Mouse (Mus musculus): ENCODE data around the gene Acacb.

The Acacb gene

DNA sequence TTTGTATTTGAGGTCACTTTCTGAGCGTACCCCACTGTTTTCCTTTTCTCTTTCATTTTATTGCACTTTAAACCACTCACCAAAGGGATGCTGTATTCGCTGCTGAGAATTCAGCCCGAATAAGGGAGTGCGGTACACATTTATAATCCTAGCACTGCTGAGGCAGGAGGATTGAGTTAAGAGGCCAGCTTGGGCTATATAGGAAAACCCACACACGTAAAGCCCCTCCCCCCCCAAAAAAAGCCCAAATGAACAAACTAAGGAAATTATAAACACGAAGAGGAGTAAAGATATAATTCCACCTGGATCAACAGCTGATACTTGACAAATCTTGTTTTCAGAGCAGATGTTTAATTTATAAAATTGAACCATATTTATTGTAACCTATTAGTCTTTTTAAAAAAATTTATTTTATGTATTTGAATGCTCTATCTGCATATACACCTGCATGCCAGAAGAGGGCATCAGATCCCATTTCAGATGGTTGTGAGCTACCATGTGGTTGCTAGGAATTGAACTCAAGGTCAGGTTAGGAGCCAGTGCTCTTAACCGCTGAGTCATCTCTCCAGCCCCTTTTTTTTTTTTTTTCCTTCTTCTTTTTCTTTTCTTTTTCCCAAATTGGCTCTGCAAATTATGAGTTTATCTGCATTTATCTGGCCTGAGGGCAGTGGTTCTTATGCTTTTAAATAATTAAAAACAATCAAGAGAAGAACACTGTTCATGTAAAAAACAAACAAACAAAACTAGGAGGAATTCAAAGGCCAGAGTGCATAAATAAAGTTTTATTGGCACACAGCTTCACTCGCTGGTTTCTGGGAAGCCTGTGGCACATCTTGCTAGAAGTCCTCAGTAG is 30.4 kb downstream of the Acacb start:
- DNase-seq = no peak

DNA sequence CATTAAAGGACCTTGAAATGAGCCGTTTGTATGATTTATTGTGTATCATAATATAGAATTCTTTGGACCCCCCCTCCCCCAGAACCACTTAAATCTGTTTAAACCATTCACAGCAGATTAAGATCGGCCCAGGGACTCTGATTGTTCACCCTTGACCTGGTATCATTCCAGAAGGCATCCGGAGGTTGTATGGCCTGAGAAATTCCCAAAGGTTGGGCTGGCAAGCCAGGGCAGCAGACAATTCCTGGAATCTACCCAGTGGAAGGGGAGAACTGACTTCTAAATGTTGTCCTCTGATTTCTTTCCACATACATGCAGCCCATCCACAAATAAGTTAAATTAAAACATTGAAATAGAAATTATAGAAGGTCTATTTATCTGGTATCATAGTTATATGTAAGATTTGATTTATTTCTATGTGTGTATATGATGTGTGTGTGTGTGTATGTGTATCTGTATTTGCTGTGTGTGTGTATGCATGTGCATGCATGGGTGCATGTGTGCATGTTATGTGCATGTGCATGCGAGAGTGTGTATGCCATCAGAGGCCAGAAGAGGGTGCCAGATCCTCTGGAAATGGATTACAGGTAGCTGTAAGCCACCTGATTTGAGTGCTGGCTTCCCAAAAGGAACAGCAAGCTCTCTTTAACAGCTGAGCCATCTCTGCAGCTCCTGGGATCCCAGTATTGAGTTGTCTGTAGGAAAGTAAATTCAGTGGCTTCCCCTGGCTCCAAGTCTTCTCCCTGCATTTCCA is 31.8 kb downstream of the Acacb start:
- no peak for DNase-seq

DNA sequence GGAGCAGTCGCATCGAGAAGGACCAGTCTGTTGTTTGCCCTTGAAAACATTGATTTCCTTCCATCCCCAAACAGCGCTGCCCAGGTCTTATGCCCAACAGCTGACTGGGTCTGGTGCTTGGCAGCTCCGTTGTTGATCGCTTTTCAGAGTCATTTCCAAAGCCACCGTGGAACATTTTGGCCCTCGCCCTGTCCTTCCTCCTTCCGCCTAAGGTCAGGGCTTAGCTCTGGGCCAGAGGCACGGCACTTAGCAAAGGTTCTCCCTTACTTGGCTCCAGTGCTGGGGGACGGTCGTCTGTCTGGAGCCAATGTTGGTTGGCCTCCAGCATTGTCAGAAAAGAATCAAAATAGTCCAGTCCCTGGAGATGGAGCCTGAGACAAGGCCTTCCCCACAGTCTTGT is 33.2 kb downstream of the Acacb start:
- DNase-seq = no peak

DNA sequence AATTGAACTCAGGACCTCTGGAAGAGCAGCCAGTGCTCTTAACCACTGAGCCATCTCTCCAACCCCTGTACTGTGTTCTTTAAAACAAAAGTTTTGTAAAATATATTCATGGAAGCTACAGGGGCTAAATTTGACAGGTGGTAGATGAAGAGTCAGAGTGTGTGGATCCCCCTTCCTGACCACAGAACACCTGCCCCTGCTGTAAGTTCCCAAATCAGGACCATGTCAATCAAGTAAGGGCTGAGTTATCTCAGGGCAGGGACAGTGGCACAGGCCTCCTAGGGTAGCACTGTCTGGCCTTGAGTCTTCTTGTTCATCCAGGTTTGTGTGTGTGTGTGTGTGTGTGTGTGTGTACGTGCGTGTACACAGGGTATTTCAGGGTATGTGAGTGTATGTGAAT is 37.2 kb downstream of the Acacb start:
- DNase-seq = no peak

DNA sequence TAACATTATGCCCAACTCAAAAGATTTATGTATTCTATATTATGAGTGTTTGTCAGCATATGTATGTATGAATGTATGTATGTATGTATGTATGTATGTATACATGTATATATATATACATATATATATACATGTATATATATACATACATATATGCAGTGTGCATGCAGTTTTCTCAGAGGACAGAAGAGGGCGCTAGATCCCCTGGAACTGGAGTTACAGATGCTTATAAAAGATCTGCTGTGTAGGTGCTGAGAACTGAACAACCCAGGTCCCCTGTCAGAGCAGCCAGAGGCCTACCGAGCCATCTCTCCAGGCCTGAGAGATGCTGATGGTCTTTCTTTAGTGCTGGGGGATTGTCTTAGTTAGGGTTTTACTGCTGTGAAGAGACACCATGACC is 40.8 kb downstream of the Acacb start:
- no peak for DNase-seq

DNA sequence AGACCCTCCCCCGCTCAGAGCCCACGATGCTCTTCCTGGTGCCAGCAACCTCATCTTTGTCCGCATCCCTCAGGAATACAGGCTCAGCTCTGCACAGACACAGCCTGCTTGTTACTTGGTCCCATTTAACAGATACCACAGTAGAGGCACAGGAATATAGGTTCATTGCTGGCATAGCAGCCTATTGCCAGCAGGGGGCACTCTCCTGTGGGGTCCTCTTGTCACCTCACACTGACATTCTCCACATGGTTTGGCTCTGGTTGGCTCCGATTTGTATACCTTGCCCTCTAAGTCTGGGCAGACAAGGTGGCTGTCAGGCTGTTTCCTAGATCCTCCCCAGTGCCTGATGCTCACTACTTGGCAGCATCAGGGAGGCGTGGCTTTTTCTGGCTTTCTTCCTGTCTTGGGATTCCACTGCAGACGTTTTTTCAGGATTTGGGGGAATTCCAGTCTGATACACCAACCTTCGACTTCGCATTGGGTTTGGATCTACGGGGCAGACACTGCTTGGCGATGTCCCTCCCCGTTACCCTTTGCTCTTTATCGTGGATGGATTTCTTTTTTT is 42.6 kb downstream of the Acacb start:
- peak; percentile 20 to 33 for DNase-seq

DNA sequence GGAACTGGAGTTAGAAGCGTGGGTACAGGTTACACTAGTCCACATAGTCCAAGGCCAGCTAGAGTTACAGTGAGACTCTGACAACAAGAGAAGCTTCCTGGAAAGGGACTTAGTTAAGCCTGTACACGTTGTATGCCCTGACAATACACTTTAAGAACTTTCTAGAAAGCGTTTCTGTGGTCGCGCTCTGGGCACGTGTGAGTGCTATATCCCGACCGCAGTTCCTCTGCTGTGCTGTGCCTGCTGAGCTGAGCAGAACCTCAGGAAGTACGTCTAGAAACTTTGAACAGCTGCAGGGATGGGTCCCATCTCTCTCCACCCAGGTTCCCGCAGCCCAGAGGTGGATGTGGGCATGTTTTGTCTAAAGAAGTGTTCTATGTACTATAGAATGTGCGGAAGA is 47.8 kb downstream of the Acacb start:
- DNase-seq = no peak

DNA sequence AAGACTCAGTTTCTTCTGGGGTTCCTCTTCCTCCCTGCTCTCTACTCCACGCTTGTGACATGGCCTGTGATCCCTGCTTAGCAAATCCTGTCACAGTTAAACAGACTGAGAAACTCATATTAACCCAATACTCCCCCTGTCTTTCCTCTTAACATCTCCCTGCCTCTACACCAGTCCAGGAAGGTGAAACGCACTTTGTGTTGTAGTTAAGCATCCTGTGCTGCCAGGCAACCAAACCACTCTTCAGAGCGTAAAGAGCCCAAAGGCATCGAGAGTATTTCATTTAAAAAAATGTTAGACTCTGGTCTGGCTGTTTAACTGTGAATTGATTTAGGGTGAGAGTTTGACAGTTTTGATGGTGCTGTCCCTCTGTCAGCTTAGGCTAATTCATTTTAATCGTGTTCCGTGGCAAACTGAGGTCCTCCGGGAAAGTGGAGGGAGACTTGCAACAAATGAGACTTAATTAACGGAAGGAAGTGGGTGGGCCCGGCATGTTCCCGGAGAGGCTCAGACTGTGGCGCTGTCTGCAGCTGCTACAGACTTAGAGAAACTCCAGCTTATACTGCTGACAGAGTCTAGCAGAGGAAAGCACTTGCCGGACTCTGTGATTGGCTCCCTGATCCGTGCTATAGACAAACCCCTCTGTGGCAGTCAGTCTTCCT is 52.9 kb downstream of the Acacb start:
- no peak for DNase-seq

DNA sequence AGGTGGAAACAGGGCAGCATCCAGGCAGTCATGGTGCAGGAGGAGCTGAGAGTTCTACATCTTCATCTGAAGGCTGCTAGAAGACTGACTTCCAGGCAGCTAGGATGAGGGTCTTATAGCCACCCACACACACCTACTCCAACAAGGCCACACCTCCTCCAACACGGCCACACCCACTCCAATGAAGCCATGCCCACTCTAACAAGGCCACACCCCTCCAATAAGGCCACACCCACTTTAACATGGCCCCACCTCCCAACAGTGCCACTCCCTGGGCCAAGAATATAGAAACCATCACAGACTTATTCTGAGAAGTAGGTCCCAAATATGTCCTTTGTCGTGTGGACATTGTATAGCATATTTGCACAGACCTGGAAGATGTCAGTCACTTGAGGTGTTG is 59.8 kb downstream of the Acacb start:
- no peak for DNase-seq

DNA sequence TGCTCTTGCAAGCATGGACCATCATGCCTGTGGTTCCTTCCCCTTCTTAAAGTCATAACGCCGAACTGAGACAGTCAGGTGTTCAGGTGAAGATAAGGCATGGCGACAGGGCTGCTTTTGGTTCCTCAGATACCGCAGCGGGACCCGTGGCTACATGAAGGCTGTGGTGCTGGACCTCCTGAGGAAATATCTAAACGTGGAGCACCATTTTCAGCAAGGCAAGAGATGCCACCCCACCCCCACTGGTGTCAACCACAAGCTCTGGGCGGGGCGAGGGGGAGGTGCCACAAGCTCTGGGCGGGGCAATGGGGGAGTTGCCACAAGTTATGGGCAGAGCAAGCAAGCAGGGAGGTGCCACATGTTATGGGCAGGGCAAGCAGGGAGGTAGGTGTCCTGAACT is 66.8 kb downstream of the Acacb start:
- no peak for DNase-seq

DNA sequence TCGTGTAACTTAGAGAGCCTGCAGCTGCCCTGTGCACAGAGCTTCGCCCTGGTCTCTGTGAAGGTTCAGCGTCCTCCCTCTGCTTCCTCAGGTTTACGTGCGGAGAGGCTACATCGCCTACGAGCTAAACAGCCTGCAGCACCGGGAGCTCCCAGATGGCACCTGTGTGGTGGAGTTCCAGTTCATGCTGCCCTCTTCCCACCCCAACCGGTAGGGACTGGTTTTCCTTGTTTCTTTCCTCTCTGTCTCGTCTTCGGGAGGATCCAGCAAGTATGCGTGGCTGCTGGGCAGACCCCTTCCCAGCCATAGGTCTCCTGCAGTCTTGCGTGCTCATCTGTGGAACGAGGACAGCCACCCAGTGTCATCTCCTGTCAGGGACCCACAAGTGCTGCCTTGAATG is 72.4 kb downstream of the Acacb start:
- DNase-seq = no peak

DNA sequence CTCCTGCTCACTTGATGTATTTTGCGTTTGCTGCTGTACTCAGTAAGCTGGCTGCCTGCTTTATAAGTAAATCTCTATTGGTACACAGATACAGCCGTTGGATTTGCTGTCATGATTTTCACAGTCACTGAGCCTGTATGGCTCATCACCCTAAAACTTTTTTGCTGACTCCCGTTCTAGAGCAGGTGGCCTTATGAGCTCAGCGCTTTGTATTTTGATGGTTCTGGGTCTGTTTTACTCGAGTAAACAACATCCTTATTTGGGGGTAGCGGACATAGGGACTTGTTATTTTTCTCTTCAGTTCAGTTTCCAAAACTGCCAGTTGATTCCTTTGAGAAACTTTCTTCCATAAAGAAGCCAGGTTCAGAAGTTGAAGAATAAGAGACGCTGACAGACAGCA is 79.7 kb downstream of the Acacb start:
- DNase-seq = peak in 1 of 2 experiments; percentile 32

DNA sequence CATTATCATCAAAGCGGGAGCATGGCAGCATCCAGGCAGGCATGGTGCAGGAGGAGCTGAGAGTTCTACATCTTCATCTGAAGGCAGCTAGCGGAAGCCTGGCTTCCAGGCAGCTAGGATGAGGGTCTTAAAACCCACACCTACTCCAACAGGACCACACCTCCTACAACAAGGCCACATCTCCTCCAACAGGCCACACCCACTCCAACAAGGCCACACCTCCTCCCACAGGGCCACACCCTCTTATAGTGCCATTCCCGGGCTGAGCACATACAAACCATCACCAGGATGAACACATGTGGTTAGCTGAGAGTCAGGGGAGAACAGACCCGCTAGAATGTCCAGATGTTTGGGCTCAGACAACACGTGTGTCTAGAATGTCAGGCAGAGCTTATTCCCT is 82.6 kb downstream of the Acacb start:
- DNase-seq = no peak

DNA sequence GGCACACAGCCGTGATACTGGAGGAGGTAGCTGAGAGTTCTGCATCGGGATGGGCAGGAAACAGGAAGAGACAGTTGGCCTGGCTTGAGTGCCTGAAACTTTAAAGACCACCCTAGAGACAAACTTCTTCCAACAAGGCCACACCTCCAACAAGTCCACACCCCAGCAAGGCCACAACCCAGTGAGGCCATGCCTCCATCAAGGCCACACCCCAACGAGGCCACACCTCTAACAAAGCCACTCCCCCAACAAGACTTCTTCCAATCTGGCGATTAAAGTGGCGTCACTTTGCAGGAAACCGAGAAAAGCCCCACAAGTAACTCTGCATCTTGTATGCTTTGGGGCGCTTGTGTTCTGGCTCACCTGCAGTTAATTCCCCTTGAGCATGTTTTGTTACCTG is 92.6 kb downstream of the Acacb start:
- no peak for DNase-seq

DNA sequence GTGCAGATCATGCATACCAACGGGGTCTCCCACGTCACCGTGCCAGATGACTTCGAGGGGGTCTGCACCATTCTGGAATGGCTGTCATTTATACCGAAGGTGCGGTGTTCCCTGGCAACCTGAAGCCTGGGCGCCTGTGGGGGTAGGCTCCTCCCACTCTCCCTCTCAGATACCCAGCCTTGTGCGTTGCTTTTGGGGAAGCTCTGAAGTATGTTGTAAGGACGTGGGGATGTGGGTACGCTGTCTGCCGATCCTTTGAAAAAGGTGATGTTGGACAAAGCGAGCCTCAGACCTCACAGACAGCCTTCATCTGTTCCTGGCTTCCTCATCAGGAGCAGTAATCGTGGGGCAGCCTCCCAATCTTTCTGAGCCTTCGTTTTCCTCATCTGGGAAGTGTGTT is 93.4 kb downstream of the Acacb start:
- no peak for DNase-seq

DNA sequence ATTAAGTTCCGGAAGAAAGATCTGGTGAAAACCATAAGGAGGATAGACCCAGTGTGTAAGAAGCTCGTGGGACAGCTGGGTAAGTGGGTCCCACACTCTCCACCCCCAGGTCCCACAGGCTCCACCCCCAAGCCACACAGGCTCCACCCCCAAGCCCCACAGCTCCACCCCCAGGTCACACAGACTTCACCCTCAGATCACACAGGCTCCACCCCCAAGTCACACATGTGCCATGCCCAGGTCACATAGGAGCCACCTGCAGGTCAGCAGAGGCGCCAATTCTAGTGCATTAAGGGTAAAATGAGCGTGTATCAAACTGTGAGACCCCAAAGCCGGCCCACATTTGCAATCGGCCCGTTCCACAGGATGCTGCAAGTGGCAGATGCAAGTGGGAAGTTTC is 100.1 kb downstream of the Acacb start:
- DNase-seq = no peak

DNA sequence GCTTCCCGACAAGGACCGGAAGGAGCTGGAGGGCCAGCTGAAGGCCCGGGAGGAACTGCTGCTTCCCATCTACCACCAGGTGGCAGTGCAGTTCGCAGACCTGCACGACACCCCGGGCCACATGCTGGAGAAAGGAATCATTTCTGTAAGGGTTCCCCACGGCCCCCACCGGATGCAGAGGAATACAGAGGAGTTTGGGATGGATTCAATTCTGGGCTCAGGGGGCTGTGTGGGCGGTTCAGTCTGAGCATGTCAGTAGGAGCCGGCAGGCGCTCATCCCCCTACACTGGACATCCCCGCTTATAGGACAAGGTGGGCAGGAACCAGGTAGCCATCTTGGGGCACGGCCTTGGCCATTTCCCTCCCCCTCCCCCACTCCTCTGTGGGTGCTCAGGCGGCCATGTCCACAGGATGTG is 101.8 kb downstream of the Acacb start:
- DNase-seq = peak; percentile 93

DNA sequence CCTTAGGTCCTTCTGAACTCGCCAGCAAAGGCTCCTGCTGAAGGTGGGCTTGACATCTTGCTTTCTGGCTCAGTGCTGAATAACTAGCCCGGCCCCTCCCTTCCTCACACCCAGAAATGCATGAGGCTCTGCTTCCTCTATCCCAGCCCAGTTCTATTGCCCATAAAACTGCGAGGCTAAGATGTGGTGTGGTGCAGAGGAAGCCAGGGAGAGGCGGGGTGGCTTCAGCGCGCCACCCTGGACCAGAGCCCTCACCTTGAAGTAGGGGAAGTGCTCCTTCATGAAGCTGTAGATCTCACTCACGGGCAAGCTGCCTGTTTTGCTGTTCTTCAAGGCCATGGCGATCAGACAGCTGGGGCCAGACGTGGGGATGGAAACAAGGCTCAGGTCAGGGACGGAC is 113.2 kb downstream of the Acacb start:
- no peak for DNase-seq

DNA sequence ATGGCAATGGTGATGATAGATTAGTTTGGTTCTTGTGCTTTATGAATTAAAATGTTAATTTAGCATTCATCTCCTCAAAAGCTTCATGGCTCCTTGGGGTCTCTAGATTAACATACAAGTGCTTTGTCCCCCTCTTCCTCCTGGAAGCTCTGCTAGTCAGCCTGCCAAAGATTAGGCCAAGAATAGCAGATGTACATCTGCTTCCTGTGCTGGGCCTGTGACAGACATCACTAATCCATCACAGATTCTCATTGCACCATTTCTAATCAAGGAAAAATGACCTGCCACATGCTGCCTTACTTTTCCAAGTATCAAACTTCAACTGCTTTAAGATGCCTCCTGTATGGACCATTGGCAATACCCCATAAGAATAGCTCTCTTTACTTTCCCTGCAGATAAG is 115.2 kb downstream of the Acacb start:
- DNase-seq = no peak

DNA sequence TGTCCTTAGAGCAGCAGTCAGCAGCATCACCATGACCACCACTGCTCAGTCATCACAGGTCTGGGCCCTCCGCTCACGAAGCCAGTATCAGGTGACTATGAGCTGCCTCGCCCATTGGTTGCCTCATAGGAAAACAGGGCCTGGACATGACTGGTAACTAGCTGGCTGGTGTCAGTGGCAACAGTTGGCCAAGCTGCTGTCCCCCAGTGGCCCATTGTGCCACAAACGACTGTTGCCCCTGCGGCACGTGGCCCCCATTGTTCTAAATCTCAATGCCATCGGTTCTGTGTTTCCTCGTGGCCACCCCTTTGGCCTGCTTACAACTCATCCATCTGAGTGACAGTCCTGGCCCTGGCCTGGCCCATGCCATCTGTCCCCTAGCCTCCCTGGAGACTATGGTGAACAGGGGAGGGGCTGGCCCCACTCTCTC is 117.7 kb downstream of the Acacb start:
- peak; percentile 90 to 93 for DNase-seq

DNA sequence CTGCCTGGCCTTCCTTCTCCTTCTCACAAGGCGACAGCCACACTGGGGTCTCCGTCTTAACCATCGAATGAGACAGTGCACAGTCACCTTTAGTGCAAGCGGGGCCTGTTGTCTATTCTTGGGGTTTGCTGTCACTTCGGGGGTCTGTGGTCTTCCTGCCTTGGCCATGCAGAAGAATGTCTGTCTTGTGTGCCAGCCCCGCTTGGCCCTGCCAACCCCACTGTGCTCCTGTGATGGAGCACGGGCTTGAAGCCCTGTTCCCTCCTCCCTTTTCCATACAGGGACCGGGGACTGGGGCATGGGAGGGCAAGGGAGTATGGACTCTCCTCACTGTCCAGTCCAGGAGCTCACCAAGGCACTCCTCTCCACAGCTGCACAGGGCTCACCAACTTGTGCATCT is 118.5 kb downstream of the Acacb start:
- DNase-seq = peak; percentile 65 to 72

DNA sequence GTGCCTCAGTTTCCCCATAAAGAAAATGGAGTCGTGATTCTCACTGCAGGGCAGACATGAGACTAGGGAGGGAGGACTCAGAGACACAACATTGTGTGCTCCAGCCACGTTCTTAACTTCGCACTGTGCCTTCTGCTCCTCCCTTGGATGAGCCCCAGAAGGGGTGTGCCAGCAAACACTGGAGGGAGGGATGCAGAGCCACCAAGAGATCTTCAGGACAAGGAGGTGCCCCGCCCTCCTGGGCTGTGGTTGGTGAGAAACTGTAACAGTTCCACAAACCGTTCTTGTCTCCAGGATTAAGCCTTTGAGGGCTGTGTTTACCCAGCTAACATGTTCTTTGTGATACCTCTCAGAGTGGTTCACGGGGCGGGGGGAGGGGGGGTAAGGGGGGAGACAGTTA is 122.3 kb downstream of the Acacb start:
- peak; percentile 67 to 75 for DNase-seq

DNA sequence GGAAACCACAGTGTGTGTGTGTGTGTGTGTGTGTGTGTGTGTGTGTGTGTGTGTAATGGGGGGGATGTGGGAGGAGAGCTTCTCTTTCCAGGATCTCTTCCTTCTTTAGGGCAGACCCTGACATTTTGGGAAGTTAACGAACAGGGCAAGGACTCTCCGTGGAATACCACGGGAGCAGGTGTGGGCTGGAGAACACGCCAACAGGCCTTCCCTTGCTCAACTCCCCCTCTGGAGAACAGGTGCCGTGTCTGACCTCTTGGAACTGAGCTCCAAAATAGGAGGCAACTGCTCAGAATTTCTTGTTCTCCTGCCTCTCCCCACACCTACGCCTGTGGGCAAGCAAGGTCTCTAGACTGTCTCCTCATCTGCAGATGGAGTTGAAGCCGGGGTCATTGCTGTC is 123.2 kb downstream of the Acacb start:
- peak; percentile 28 to 34 for DNase-seq

Measured in cerebellum, postnatal 10 days (tissue).